Mouse (Mus musculus): ENCODE measurements around the gene Scube2. TPM values are rescaled to one million over a fixed set of nuclear protein-coding genes. Genes with fewer than 3 reads are reported as not detected.
A peak's percentile ranks its signal among the peaks of the same experiment; 100 is the strongest.

Gene Scube2
- total RNA-seq, 2 experiments from 2014 or later: 0.82 to 0.88 TPM

- DNase-seq (ENCODE audit: low spot score in 2 of 2): no peak
- intact Hi-C loops (cut with DNase I): no loop called here
Observed at GRCm38 (mm10) chr7:109860162-109860561, 5.3 kb downstream of the Scube2 start.

GRCm38 (mm10) chr7:109859354-109859753, 6.1 kb downstream of the Scube2 start:
- DNase-seq (ENCODE audit: low spot score in 2 of 2): no peak
- intact Hi-C loops (cut with DNase I): loop anchor here (5.0 kb wide), 1 partner anchor 47 kb away; no protein-coding TSS in a partner anchor

GRCm38 (mm10) chr7:109852752-109853212, 12.7 kb downstream of the Scube2 start:
- intact Hi-C loops (cut with DNase I): no loop called here
- no peak for DNase-seq (ENCODE audit: low spot score in 2 of 2)

DNA sequence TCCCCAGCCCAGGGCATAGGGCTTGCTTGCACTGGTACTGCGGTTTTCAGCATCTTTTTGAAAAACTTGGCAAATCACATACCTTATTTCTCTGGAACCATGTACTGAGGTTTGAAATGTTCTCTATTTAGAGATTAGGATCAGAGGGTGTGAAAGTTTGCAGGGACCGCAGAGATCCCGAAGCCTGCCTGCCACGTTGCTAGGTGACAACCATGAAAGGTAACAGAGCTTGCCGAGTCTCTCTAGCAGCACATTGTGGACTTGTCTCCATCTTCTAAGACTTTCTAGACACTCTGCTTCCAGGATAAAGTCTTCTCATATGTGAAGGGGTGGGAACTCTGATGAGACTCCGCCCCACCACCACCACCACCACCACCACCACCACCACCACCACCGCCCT, 13.5 kb downstream of the Scube2 start:
- intact Hi-C loops (cut with DNase I): no loop called here
- peak; percentile 30 to 51 for DNase-seq (ENCODE audit: low spot score in 2 of 2)

DNA sequence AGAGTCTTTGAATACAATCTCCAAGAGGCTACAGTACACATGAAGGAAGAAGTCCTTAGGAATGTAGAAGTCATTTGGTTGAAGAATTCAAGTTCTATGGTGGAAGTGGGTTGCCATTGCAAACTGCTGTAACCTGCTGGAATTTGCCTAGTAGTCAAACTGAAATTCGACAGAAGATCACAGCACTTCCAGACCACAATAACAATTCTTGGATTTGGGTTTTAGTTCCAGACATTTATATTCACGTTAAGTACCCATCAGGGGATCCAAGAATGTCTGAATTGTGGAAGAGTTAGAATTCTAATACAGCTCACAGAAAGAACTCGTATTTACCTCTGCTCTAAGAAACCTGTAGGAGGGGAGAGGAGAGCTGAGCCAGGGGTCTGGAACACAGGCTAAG, 14.9 kb downstream of the Scube2 start:
- no peak for DNase-seq (ENCODE audit: low spot score in 2 of 2)
- intact Hi-C loops (cut with DNase I): no loop called here

GRCm38 (mm10) chr7:109849750-109850434, 15.6 kb downstream of the Scube2 start:
- DNase-seq (ENCODE audit: low spot score in 2 of 2): no peak
- intact Hi-C loops (cut with DNase I): no loop called here

GRCm38 (mm10) chr7:109848867-109849733, 16.4 kb downstream of the Scube2 start:
- DNase-seq (ENCODE audit: low spot score in 2 of 2): no peak
- intact Hi-C loops (cut with DNase I): no loop called here

- intact Hi-C loops (cut with DNase I): no loop called here
- no peak for DNase-seq (ENCODE audit: low spot score in 2 of 2)
Observed at GRCm38 (mm10) chr7:109844100-109844499, 21.4 kb downstream of the Scube2 start.

GRCm38 (mm10) chr7:109841618-109842418, 23.7 kb downstream of the Scube2 start:
- peak; percentile 31 to 54 for DNase-seq (ENCODE audit: low spot score in 2 of 2)
- intact Hi-C loops (cut with DNase I): no loop called here

DNA sequence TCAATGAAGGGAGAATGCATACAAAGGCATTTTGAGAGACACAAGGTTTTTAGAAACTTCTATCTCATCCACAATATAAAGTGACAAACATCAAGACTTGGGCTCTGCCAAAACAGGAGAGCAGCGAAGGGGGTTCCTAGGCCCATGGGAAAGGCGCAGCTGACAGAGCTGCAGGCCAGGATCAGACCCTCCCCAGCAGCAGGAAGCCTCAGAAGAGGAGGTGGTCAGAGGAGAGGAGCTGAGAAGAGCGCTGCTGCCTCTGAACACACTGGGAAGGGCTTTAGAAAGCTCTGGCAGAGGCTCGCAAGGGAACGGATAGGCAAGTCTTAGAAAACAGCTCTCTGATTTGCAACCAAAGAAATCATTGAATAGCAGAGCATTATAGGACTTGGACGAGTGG, 24.4 kb downstream of the Scube2 start:
- DNase-seq (ENCODE audit: low spot score in 2 of 2): no peak
- intact Hi-C loops (cut with DNase I): no loop called here

DNA sequence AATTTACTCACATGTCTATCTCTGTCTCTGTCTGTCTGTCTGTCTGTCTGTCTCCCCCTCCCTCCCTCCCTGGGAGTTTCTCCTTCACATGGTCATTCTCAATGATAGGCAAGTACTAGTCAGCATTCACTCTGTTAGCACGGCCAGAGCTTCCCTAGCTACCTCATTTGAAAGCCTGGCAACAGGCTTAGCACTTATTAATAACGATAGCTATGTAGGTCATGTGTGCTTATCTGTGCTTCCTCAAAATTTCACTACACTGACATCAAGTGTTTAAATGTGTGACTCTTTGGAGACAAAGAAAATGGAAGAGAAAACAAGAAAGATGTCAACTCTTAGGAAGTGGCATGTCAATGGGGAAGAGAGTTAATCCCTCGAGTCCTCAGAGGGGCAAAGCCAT, 26.9 kb downstream of the Scube2 start:
- no peak for DNase-seq (ENCODE audit: low spot score in 2 of 2)
- intact Hi-C loops (cut with DNase I): no loop called here

DNA sequence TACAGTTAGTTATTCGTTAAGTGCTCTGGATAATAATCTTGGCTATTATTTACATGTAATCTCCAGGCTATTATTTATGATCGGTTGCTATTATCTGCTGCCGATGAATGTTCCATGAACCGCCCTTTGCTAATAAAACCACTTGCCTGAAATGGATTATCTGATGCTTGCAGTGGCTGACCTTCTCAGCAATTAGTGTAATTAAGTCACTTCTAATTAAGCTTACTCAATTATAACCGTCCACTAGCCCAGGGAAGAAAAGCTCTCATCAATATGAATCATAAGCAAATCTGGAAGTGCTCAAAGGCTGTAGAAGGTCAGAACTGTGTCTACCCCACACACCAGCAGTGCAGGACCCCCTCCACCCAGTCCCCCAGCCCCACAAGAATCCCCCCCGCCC, 27.8 kb downstream of the Scube2 start:
- intact Hi-C loops (cut with DNase I): no loop called here
- no peak for DNase-seq (ENCODE audit: low spot score in 2 of 2)

- no peak for DNase-seq (ENCODE audit: low spot score in 2 of 2)
Observed at GRCm38 (mm10) chr7:109834894-109835293, 30.6 kb downstream of the Scube2 start.

DNA sequence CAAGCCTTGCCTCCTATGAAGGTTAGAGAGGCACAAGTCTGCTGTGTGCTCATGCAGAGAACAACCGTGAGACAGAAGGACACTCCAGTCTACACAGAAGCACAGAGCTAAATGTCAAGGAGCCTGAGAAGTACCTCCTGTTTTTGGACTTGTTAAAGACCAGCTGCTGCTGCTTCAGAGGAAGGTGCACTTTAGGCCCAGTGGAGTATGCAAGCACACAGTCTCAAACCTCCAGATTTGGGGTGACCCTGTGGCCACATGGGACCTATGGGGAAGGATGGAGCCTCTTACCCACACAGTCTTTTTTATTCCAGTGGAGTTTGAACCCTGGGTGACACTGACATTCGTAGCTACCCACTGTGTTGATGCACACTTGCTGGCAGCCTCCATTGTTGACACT, 34.1 kb downstream of the Scube2 start:
- intact Hi-C loops (cut with DNase I): no loop called here
- DNase-seq (ENCODE audit: low spot score in 2 of 2): no peak

More at GRCm38 (mm10) chr7:109834894-109835293, 30.6 kb downstream of the Scube2 start:
- intact Hi-C loops (cut with DNase I): no loop called here

- intact Hi-C loops (cut with DNase I): no loop called here
- no peak for DNase-seq (ENCODE audit: low spot score in 2 of 2)
Observed at GRCm38 (mm10) chr7:109826911-109827310, 38.6 kb downstream of the Scube2 start.

GRCm38 (mm10) chr7:109825293-109825692, 40.2 kb downstream of the Scube2 start:
- no peak for DNase-seq (ENCODE audit: low spot score in 2 of 2)
- intact Hi-C loops (cut with DNase I): no loop called here

DNA sequence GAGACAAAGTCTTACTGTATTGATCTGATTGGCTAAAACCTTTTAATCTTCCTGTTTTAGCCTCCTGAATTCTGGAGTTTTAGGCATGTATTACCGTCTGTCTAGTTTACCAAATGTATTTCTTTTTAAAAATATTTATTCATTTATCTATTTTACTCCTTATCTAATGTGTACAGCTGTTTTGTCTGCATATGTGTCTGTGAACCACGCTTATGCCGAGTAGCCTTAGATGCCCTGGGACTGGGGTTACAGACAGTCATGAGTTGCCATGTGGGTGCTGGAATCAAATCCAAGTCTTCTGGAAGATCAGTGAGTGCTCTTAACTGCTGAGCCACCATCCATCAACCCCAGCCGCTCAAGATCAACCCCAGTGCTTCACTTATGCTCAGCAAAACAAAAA, 46.9 kb downstream of the Scube2 start:
- intact Hi-C loops (cut with DNase I): no loop called here
- no peak for DNase-seq (ENCODE audit: low spot score in 2 of 2)

GRCm38 (mm10) chr7:109817954-109818353, 47.5 kb downstream of the Scube2 start:
- intact Hi-C loops (cut with DNase I): no loop called here
- no peak for DNase-seq (ENCODE audit: low spot score in 2 of 2)

DNA sequence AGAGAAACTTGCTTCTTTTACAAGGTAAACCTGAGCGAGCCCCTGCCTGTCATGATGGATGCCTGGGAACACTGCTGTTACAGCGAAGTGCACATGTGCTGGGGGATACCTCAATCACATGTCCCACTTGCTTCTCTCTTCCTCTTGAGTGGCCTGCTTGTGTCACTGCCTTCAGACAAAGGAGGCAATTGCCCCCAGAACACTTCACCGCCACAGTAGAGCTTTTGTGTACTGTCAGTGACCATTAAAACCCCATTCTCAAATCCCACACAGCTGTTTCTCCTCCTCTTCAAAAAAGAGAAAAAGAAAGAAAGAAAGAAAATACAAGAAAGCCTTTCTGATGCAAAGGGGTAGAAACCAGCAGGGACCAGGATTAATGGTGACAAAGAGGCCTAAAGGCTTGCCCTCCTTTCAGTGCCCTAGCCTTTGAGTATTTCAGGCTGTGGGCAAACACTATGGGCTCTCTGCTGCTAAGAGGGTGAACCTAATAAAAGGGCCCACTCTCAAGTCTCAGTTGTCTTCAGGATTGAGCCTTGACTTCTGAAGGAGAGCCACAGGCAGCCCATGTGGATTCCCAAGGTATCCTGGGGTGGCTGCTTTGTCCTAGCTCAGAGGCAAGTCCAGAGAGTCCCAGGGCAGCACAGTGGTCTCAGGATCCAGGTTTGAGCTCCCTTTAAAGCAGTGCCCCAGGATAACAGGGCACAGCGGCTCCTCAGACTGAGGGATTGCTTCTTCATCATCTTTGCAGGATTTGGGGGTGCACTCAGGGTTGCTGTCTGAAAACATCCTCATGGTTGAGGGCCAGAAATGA, 51.9 kb downstream of the Scube2 start:
- intact Hi-C loops (cut with DNase I): loop anchor here (5.0 kb wide), 1 partner anchor 44 kb away; no protein-coding TSS in a partner anchor
- no peak for DNase-seq (ENCODE audit: low spot score in 2 of 2)

Measured in left cerebral cortex, postnatal 14 days (tissue).